Mouse (Mus musculus): ENCODE results near the gene Aunip. TPM values are rescaled to one million over a fixed set of nuclear protein-coding genes. Genes with fewer than 3 reads are reported as not detected.
"Not testable (repeated sequence)": the region's sequence is repeated elsewhere in the genome, so short reads cannot be mapped to it uniquely, and the experiment has no call there.

Gene Aunip
- polyA plus RNA-seq, 1 experiment from 2014 or later, result 10.7 TPM

DNA sequence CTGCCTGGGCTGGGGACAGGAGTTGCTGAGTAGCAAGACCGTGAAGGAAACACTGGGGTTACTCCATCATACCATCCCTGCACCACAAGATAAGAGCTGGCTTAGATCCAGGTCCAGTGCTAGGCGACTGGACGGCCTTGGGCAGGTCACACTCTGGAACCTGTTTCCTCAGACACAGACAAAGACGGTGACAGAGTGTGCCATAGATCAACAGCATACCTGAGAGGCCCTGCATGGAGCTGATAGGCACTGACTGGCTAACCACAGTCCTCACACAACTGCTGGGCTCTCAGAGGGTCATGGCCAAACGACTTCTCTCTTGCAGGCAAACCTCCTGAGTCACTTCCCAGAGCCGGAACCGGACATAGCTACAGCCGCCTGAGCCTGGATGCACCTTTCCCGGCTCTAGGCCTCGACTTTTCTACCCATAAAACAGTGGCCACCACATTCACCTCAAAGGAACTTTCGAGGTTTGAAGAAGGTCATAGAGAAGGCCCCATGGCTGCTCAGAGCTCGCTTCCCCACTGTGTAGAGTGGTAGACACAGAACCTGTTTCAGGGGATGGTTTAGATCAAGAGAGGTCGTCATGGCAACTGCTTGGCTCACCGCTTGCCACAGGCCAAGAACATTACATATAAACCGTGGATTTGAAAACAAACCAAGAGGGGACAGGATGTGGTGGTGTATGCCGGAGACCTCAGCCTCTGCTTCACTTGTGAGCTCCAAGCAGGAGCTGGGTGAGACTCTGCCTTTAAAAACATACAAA lies 15.8 kb upstream of the Aunip start:
- 54% methylated on average over 16 of the region's 16 CpGs for WGBS
- Histone ChIP-seq H3K27me3 (ENCODE audit: insufficient read depth, low read length) (no peaks in the 10 kb centered on the region), H3K4me1 (ENCODE audit: insufficient read depth) (peaks cover 5% of the 10 kb centered on the region; the same call in 1 of the 2 replicates), H3K27ac (ENCODE audit: low read depth) (no peak overlapping the region), H3K36me3 (ENCODE audit: insufficient read depth) (no peaks in the 10 kb centered on the region), H3K9me3 (ENCODE audit: low read depth, low read length) (no peaks in the 10 kb centered on the region), H3K9ac (no peak overlapping the region), H3K4me2 (no peak overlapping the region), H3K4me3 (ENCODE audit: low read depth, low read length) (no peak overlapping the region)
- TF ChIP-seq CTCF (IDR thresholded peaks at IDR 0.05; ENCODE audit: low read depth), result no peak
- no peak for ATAC-seq (ENCODE audit: insufficient read depth)
- peak; percentile 38 for DNase-seq

DNA sequence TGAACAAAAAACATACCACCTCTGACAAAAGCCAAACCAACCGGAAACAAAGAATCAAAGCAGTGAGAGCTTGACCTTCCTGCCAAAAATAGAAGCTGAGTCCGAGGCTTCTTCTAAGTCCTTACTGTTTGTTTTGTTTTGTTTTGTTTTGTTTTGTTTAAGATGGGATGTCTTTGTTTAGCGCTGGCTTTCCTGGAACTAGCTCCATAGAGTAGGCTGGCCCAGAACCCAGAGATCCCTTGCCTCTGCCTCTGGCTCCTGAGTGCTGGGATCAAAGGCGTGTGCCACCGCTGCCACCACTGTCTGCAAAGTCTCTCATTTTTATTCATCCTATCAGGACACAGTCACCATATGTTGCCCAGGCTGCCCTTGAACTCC lies 15.3 kb upstream of the Aunip start:
- ATAC-seq (ENCODE audit: insufficient read depth) (no peak), DNase-seq (no peak)
- no peaks in the 10 kb centered on the region for H3K27me3 ChIP-seq (ENCODE audit: insufficient read depth, low read length)
- no peak overlapping the region for H3K9ac ChIP-seq
- WGBS, result 64% methylated on average over 5 of the region's 5 CpGs
- H3K4me1 ChIP-seq (ENCODE audit: insufficient read depth), result peaks cover 5% of the 10 kb centered on the region; the same call in 1 of the 2 replicates
- no peaks in the 10 kb centered on the region for H3K9me3 ChIP-seq (ENCODE audit: low read depth, low read length)
- TF ChIP-seq CTCF (IDR thresholded peaks at IDR 0.05; ENCODE audit: low read depth), result no peak
- H3K27ac ChIP-seq (ENCODE audit: low read depth), result no peak overlapping the region
- no peak overlapping the region for H3K4me3 ChIP-seq (ENCODE audit: low read depth, low read length)
- no peaks in the 10 kb centered on the region for H3K36me3 ChIP-seq (ENCODE audit: insufficient read depth)
- H3K4me2 ChIP-seq, result no peak overlapping the region

DNA sequence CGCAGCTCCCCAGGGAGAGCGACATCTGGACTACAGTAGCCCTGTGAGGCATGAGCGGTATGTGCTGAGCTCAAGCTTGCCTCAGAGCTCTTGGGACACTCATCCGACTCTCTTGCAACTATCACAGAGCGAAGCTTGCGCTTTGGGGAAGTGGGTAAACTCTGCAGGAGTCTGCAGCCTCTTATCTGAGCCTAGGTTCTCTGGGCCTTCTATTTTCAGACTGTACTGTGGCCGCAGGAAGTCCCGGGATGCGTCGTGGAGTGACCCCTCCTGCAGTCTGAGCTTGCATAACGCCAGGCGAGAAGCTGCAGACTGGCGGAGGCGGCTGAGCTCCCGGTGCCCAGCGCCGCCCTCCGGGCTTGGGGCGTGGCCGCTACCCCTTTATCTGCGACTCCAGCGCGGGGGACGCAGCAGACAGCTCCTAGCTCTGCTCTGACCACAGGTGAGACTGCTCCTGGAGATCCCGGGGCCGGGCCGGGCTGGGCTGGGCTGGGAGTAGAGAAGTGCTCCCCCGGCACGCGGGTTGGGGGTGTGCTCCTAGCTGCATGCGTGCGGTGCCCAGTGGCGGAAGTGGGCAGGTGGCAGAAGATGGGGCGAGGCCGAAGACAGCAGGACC lies 14.1 kb upstream of the Aunip start, which contains the start of gene Paqr7:
Paqr7 (plus strand) TSS at position 103 of the 616 bp plus-strand sequence.
- peak within 1 kb of the TSS; percentile 59; the same call in 1 of the 2 replicates for H3K27ac ChIP-seq (ENCODE audit: low read depth)
- H3K9me3 ChIP-seq (ENCODE audit: low read depth, low read length), result no peaks in the 10 kb centered on the region
- ATAC-seq (ENCODE audit: insufficient read depth), result peak; percentile 67
- H3K4me3 ChIP-seq (ENCODE audit: low read depth, low read length), result peak within 1 kb of the TSS; percentile 48
- TF ChIP-seq CTCF (IDR thresholded peaks at IDR 0.05; ENCODE audit: low read depth), result 0 out of 2 replicates have a peak, but pooled peaks have one; percentile 10
- peak; percentile 76 for DNase-seq
- H3K4me2 ChIP-seq, result peak within 1 kb of the TSS; percentile 93
- 3% methylated on average over 35 of the region's 35 CpGs for WGBS
- peaks cover 5% of the 10 kb centered on the region; the same call in 1 of the 2 replicates for H3K4me1 ChIP-seq (ENCODE audit: insufficient read depth)
- H3K27me3 ChIP-seq (ENCODE audit: insufficient read depth, low read length), result no peaks in the 10 kb centered on the region
- no peaks in the 10 kb centered on the region for H3K36me3 ChIP-seq (ENCODE audit: insufficient read depth)
- H3K9ac ChIP-seq, result peak within 1 kb of the TSS; percentile 58

DNA sequence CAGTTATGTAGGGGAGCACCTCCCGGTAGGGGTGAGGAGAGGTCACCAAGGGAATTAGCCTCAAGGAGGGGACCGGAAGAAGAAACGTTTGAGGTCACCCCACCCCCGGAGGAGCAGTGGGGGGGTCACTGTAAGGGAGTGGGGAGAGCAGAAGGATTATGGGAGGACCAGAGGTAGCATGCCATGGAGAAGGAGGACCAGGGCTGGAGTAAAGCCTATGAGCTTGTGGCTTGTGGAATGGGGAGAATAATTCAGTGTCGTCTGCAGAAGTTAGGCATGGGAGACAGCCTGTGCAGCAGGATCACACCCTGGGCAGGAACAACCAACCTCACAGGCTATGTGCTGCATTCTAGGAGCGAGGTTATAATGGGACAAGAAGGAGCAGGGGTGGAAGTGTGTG lies 13.6 kb upstream of the Aunip start:
- H3K27ac ChIP-seq (ENCODE audit: low read depth), result no peak overlapping the region
- peak; percentile 59; the same call in 1 of the 2 replicates for ATAC-seq (ENCODE audit: insufficient read depth)
- 10% methylated on average over 6 of the region's 6 CpGs for WGBS
- no peaks in the 10 kb centered on the region for H3K27me3 ChIP-seq (ENCODE audit: insufficient read depth, low read length)
- H3K9me3 ChIP-seq (ENCODE audit: low read depth, low read length), result no peaks in the 10 kb centered on the region
- no peak for DNase-seq
- peak overlapping the region; percentile 58 for H3K9ac ChIP-seq
- TF ChIP-seq CTCF (IDR thresholded peaks at IDR 0.05; ENCODE audit: low read depth), result no peak
- peak overlapping the region; percentile 48 for H3K4me3 ChIP-seq (ENCODE audit: low read depth, low read length)
- H3K4me1 ChIP-seq (ENCODE audit: insufficient read depth), result peaks cover 5% of the 10 kb centered on the region; the same call in 1 of the 2 replicates
- peak overlapping the region; percentile 93 for H3K4me2 ChIP-seq
- no peaks in the 10 kb centered on the region for H3K36me3 ChIP-seq (ENCODE audit: insufficient read depth)

DNA sequence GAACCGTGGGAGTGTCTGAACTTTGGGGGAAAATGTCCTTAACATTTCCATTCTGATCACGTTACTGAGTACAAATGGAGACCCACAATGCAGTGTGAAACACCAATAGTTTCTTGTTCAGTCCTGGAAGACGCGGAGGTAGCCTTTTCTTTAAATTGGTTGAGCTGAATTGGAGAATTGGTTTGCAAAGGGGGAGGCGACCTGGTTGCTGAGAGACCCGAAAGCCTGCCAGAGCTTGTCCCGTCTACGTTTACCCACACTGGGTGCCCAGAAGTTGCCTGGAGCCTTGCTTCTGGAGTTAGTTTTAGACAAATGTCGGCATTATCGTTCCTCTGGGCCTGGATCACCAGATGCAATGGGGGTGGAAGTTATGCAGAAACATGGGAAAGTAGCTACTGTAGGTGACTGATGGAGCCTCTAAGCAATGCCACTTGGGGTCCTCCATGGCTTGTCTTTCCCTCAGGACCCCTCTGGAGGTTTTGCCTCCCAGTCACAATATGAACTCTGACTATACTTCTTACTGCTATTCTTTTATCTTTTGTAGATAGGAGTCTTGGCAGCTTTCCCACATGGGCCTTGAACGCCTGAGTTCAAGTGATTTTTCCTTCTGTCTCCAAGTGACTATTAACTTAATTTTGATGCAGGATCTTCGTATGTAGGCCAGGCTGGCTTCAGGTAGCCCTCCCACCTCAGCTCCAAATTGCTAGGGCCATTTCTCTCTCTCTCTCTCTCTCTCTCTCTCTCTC lies 12.6 kb upstream of the Aunip start:
- Histone ChIP-seq H3K9ac (no peak overlapping the region), H3K4me2 (peak overlapping the region; percentile 93; the same call in 1 of the 2 replicates), H3K36me3 (ENCODE audit: insufficient read depth) (no peaks in the 10 kb centered on the region), H3K4me1 (ENCODE audit: insufficient read depth) (peaks cover 5% of the 10 kb centered on the region; the same call in 1 of the 2 replicates), H3K27ac (ENCODE audit: low read depth) (no peak overlapping the region), H3K4me3 (ENCODE audit: low read depth, low read length) (no peak overlapping the region), H3K27me3 (ENCODE audit: insufficient read depth, low read length) (no peaks in the 10 kb centered on the region), H3K9me3 (ENCODE audit: low read depth, low read length) (no peaks in the 10 kb centered on the region)
- TF ChIP-seq CTCF (IDR thresholded peaks at IDR 0.05; ENCODE audit: low read depth), result no peak
- WGBS, result 63% methylated on average over 12 of the region's 12 CpGs
- DNase-seq (peak; percentile 58), ATAC-seq (ENCODE audit: insufficient read depth) (no peak)

DNA sequence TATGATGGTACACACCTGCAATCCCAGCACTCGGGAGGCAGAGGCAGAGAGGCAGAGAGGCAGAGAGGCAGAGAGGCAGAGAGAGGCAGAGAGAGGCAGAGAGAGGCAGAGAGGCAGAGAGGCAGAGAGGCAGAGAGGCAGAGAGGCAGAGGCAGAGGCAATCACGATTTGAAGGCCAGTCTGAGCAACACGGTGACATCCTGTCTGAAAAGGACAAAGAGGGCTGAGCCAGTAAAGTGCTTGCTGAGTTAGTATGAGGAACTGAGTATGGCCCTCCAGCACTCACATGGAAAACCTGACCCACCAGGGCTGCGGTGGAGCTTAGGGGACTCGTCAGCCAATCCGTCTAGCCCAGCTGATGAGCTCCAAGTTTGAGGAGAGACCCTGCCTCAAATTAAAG lies 11.8 kb upstream of the Aunip start:
- H3K4me1 ChIP-seq (ENCODE audit: insufficient read depth); ATAC-seq (ENCODE audit: insufficient read depth); H3K4me3 ChIP-seq (ENCODE audit: low read depth, low read length); H3K36me3 ChIP-seq (ENCODE audit: insufficient read depth); H3K9me3 ChIP-seq (ENCODE audit: low read depth, low read length); H3K27me3 ChIP-seq (ENCODE audit: insufficient read depth, low read length); DNase-seq; H3K4me2 ChIP-seq; H3K27ac ChIP-seq (ENCODE audit: low read depth); H3K9ac ChIP-seq: not testable (repeated sequence)
- WGBS, result 76% methylated on average over 6 of the region's 6 CpGs

DNA sequence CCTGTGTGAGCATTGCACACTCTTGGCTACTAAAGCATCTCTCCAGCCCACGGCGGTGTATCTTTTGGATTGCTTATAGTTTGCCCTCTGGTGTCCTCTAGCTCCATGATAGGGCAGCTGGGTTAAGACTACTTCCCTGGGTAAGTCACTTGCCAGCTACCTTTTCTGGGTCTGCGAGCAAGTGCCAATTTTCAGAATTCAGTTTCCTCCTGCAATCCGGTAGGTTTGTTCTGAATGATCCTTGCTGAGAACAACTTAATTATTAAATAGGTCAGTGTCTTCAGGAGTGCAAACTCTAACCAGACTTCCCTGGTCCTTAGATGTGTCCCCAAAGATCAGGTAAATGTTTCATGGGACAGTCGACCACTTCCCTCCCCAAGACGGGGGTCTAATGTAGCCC lies 9.7 kb upstream of the Aunip start:
- Histone ChIP-seq H3K4me2 (no peak overlapping the region), H3K27ac (ENCODE audit: low read depth) (no peak overlapping the region), H3K9me3 (ENCODE audit: low read depth, low read length) (no peaks in the 10 kb centered on the region), H3K4me1 (ENCODE audit: insufficient read depth) (peaks cover 4% of the 10 kb centered on the region; the same call in 1 of the 2 replicates), H3K4me3 (ENCODE audit: low read depth, low read length) (no peak overlapping the region), H3K36me3 (ENCODE audit: insufficient read depth) (no peaks in the 10 kb centered on the region), H3K9ac (no peak overlapping the region), H3K27me3 (ENCODE audit: insufficient read depth, low read length) (no peaks in the 10 kb centered on the region)
- 94% methylated on average over 6 of the region's 6 CpGs for WGBS
- ATAC-seq (ENCODE audit: insufficient read depth) (no peak), DNase-seq (no peak)
- TF ChIP-seq CTCF (IDR thresholded peaks at IDR 0.05; ENCODE audit: low read depth), result no peak

Measured in lung, embryonic 14.5 days (tissue).